Mouse (Mus musculus): ENCODE data around the gene Insr. TPM values are rescaled to one million over a fixed set of nuclear protein-coding genes. Genes with fewer than 3 reads are reported as not detected.

The Insr gene
- total RNA-seq, 2 experiments from 2014 or later = 111 to 112 TPM

DNA sequence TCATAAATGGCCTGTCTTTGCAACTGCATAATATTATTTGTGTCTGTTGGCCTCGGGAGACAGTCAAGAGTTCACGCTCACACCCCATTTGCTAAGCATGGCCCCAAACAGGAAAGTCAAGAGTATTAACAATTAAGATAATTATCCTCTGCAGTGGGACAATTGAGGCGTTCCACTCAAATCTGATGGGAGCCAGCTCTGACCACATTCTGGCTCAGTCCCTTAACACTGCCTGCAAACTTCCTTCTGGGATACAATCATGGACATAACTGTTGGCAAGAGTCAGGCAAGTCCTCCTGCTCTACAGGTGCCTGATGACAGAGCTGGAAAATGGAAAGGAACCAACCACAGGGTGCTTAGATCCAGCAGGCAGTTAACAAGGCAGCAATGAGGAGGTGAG, 43.1 kb downstream of the Insr start:
- DNase-seq (ENCODE audit: low spot score in 2 of 2) = no peak

DNA sequence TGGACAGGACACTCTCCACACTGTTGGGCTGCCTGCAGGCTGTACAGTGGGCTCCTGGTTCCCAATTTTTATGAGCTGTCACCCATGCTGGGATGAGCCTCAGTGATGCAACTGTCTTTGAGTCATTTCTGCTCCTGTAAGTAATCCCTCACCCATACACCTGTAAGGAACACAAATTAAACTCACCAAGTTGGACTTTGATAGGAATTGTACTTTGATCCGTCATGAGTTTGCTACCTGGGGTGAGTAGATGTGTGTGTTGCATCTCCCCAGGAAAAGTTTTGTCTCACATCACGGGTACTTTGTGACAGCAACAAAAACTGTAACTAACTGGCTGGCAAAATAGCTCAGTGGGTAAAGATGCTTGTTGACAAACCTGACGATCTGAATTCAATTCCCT, 44.8 kb downstream of the Insr start:
- no peak for DNase-seq (ENCODE audit: low spot score in 2 of 2)

DNA sequence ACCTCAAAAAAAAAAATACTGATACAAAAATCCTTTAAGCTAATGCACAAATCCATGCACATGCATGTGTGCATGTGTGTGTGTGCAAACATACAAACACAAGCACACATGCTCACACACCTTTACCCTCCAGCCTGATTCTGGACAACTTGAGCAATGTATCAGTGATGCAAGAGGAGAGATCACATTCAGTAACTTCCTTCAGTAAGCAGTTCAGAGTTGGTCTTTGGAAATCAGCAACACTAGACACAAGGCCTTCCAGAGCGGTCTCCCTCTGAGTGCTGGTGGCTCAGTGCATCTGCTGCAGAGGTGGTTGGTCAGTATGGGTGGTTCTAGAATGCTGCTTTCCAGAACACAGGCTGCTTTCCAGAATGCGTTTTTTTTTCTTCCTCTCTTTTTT, 46.8 kb downstream of the Insr start:
- DNase-seq (ENCODE audit: low spot score in 2 of 2) = no peak

DNA sequence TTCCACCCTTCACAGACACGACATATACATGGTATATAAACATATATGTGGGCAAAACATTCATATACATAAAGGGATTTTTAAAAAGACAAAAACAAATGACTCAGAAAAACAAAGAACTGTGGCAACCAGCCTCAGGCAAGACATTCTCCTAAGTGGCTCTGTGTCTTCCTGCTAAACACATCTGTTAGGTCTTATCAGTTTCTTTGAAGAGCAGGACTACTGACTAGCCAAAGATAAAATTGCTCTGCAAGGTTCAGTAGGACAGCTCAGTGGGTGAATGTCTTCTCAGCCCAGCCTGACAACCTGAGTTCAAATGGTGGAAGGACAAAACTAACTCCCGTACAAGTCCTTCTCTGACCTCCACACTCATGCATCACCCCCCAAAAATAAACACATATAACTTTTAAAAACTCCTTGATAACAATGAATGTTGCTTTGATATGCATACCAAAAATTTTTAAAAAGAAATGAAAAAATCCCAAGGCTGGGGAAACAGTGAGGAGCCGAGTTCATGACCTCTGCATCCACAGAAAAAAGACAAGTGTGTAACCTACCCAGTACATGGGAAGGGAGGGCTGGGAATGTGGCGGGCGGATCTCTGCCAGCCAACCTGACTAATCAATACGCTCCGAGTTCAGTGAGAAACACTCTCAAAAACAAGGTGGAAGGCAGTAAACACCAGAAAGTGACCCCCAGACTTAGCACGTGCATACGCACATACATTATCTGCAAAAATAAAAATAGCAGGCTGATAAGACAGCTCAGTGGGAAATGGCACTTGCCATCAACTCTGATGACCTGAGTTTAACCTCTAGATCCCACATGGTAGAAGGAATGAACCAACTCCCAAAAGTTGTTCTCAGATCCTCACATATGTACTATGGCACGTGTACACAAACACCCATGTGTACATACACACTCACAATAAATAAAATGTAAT, 49.0 kb downstream of the Insr start:
- DNase-seq (ENCODE audit: low spot score in 2 of 2) = no peak

DNA sequence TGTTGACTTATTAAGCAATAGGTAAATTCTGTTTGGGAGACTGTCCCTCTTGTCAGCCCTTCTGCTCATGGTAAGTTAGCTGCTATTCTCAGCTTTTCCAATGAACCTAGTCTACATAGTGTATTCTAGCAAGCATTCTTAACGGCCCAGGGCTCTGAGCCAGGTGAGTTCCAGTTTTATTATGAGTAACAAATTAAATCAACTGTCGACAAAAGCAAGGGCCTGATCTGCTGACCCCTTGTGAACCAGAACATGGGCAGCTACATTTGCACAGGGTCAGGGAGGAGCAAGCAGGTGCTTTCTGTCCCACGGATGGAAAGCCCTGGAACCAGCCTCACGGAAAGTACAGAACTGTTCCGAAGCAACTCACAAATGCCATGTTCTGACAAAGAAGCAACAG, 52.0 kb downstream of the Insr start:
- DNase-seq (ENCODE audit: low spot score in 2 of 2) = no peak

DNA sequence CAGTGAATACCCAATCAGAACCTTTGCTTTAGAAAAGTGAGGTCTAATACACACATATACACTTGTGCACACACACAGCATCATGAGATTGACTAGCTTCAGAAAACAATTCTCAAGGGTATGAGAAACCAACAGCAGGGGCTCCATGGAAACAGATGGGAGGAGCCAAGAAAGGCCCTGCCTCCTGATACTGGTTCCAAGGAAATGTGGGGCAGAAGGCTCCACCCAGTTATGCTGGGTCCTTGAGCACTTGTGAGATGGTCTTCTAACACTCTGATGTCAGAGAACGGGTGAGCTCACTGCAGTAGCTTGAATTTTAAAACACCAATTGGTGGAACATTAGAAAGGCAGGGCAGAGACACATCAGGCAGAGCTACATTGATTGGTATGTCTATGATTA, 53.7 kb downstream of the Insr start:
- DNase-seq (ENCODE audit: low spot score in 2 of 2) = no peak

DNA sequence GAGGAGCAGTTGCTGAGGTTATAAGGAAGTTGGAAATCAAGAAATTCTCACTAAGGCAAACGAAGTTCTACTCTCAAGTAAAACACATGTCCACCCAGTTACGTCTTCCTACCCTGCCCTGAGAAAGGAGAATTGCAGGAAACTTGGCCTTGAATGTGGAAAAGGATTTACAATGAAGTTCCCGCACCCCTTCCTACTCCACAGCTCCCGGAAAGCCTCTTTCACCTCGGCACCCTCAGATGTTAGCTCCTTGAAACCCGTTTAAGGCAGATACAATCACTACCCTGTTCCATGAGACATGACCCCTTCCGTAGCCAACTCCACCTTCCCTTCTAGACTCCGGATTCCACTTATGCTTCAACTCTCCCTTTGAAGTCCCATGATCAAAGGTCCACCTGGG, 54.2 kb downstream of the Insr start:
- DNase-seq (ENCODE audit: low spot score in 2 of 2) = no peak

DNA sequence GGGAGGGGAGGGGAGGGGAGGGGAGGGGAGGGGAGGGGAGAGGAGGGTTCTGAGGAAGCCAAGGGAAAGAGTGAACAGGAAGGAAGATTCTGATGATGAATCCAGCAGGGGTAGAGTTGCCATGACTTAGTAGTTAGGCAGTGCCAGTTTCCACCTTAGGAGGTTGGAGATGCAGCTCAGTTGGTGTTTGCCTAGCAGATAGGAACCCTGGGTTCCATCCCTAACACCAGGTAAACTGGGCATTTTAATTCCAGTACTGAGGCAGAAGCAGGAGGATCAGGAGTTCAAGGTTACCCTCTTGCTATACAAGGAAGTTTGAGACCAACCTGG, 56.8 kb downstream of the Insr start:
- DNase-seq (ENCODE audit: low spot score in 2 of 2) = no peak

DNA sequence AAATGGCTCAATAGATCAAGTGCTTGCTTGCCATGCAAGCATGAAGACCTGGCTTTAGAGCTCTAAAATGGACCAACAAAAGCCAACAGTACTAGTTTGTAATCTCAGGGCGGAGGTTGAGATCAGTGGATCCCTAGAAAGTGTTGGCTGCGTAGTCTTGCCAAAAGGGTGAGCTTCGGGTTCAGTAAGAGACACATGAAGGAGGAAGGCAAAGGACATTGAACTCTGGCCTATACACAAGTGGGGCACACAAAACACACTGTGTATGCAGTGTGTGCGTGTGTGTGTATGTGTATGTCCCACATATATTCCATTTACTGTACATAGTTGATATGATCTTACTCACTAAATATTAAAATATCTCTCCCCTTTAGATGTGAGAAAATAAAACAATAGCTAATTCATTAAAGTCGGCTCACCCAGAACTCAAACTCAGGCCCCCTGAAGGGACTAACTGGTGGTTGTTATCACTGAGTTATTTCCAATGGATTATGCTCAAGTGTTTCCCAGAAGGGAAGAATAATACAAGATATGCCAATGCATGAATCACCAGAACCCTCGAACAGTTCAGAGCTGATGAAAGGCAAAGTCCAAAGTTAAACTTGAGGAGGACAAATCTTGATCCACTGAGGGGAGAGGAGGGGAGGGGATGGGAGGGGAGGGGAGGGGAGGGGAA, 57.3 kb downstream of the Insr start:
- no peak for DNase-seq (ENCODE audit: low spot score in 2 of 2)

DNA sequence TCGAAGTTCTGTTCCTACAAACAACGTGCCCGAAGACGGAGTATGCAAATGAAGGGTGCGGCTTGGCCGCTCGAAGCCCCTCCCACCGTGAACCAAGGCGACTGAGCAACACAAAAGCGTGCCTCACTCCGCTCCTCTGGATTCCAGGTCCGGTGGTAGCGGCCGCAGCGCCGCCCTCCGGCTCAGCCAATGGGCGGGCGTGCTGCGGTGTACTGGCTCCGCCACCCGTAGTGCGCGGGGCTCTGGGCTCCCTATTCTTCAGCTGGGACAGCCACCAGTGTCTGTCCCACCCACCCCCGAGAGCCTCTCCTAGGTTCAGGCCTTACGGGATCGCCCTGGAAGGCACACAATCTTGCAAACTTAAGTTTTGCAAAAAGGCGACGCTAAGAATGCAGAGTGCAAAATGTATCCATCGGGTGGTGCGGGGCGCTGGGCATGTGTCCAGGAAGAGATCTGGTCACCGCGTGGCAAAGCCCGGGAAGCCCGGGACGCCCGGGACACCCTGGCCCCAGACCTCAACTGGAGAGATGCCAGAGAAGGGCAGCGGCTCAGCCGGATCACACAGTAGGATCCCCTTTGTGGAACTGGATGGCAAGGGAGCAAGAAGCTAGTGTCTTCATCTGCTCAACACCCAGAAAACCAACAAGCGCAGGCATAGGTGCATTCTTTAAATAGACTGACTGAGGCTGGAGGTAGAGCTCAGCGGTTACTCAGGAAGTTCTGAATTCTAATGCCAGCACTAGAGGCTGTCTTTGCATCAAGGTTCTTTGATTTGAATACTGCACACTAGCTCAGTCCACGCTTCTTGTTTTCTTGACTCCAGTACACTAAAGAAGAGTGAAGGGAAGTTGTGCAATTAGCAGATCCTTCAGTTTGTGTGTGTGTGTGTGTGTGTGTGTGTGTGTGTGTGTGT, 58.1 kb downstream of the Insr start:
- DNase-seq (ENCODE audit: low spot score in 2 of 2) = peak; percentile 64 to 71

DNA sequence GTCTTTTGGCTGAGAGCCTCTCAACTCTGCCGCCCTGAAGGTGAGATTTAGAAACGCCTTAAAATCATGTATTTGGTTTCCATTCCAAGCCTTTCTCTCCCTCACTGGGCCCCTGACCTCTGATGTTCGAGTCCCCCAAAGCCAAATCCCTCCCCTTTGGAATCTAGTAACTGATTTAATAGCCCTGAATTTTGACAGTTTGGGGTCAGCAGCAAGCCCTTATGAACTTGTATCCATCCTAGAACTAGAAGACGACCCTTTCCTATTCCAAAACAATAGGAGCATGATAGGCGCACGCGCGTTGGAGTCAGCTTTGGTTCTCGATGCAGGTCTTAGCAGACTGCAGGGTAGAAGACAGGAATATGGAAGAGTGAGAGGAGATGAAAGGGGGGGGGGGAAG, 58.9 kb downstream of the Insr start:
- peak in 1 of 2 experiments; percentile 10 for DNase-seq (ENCODE audit: low spot score in 2 of 2)

DNA sequence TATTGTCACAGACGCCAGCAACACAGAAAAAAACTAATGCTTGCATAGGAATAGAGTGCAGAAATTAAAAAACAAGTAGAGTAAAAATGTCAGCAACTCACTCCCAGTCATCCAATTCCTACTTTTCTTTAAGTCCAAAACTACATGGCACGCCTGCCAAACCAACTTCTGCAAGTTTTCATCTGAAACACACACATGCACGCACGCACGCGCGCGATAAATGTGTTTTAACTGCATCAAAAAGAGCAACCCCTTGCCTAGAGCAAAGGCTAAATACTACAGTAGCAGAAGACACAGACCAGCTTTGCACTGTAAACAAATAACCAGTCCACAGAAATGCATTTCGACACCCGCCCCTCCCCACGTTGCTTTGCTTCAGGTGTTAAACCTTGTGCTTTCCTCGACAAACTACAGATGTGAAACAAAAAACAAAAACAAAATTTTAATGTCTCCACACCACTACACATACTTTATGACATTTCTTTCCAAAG, 59.5 kb downstream of the Insr start:
- DNase-seq (ENCODE audit: low spot score in 2 of 2) = no peak

DNA sequence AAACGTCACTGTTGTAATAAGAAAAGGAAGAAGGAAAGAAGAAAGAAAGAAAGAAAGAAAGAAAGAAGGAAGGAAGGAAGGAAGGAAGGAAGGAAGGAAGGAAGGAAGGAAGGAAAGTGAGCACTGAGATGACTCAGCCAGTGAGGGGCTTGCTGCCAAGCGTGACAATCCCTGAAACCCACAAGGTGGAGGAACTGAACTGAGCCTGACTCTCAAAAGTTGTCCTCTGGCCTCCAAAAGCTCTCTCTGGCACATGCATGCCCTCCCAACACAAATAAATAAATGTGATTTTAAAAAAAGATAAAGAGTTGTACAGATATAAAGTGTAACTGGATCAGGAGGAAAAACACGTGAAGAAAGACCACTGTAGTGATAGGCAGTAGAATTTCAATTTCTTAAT, 60.2 kb downstream of the Insr start:
- DNase-seq (ENCODE audit: low spot score in 2 of 2) = no peak

DNA sequence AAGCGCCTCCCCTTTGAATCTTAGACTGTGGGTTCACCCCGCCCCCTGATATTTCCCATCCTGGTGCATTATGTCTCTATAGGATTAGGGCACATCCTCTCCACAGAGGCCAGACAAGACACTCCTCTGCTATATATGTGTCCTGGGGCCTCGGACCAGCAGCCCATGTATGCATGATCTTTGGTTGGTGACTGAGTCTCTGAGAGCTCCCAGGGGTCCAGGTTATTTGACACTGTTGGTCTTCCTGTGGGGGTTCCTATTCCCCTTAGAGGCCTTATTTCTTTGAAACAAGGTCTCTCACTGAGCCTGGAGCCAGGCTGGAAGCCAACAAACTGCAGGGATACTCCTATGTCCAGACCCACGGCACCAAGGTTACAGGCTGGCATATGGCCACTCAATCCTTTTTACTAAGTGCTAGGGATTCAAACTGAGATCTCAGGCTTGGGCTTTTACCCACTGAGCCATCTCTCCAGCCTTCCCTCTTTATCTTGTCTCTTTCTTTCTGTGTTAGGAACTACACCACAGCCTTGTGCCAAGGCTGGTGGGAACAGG, 62.8 kb downstream of the Insr start:
- DNase-seq (ENCODE audit: low spot score in 2 of 2) = peak in 1 of 2 experiments; percentile 18

DNA sequence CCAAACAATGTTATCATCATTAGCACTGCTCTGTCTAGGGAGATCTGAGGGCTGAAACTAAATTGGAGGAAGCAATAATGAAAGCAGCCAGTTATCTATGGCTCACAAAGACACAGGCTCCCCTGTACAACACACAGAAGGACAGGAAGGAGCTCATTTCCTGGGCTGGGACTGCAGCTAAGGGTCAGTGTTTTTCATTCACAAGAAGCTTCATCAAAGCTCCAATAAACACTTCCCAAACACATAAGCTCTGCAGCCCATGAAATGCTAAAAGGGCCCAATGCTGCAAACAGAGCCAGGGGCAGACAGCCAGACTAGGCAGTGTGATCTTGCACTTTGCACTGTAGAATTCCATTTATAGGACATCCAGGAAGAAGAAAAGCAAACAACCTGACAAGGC, 63.9 kb downstream of the Insr start:
- no peak for DNase-seq (ENCODE audit: low spot score in 2 of 2)

DNA sequence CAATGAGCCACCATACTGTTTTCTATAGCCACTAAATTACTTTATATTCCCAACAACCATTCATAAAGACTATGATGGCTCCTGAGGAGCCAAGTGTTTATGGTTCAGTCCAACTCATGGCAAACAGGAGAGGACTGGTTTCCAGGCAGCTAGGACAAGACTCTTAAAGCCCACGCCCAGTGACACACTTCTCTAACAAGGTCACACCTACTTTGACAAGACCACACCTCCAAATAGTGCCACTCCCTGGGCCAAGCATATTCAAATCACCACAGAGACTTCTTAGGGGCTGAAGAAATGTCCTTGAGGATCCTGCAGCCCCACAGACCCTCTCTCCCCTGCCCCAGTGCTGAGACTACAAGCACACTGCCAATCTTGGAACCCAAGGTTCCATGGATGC, 64.8 kb downstream of the Insr start:
- no peak for DNase-seq (ENCODE audit: low spot score in 2 of 2)

DNA sequence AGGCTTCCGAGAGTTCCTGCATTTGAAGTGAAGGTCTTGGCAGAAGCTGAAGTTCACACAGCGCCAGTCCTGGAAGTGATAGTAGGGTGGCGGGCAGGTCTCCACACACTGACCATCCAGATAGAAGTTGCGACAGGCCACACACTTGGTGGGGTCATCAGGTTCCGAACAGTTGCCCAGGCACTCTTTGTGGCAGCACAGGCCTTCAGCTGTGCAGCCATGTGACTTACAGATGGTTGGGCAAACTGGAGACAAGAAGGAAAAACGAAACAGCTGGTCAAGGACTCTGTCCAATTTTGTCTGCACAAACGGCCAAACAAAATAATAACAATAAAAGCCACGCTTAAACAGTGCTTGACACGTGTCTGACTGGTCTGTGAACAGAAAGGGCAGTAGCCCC, 68.0 kb downstream of the Insr start:
- DNase-seq (ENCODE audit: low spot score in 2 of 2) = no peak

DNA sequence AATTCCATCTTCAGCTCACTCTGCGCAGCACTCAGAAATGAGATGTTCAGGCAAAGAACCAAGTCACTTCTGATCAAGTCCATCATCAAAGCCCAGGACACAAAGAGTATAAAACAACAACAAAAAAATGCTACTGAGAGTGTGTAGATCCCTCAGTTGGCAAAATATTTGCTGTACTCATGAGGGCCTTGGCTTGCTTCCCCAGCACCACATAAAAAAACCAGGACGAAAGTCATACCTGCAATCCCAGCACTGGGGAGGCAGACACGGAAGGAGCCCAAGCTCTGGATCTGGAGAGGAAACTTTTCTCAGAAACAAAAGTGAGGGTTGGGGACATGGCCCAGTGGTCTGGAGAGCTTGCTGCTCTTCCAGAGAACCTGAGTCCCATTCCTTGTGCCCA, 69.5 kb downstream of the Insr start:
- no peak for DNase-seq (ENCODE audit: low spot score in 2 of 2)

DNA sequence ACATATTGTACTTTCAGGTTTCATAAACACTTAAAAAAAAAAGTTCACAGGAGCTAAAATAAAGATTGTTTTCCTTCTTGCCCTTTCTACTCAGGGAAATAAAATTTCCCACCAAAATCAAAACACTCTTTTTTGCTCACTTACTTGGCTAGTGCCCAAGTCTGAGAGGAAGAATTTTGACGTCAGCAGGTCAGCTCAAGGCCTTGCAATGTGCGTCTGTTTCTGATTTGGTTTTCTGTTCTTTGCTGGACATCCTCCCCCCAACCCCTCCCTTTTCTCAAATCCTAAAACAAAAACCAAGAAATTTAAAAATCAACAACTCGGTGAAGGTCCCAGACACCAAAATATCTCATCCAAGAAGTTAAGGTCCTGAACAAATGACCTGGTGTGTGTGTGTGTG, 70.1 kb downstream of the Insr start:
- no peak for DNase-seq (ENCODE audit: low spot score in 2 of 2)

DNA sequence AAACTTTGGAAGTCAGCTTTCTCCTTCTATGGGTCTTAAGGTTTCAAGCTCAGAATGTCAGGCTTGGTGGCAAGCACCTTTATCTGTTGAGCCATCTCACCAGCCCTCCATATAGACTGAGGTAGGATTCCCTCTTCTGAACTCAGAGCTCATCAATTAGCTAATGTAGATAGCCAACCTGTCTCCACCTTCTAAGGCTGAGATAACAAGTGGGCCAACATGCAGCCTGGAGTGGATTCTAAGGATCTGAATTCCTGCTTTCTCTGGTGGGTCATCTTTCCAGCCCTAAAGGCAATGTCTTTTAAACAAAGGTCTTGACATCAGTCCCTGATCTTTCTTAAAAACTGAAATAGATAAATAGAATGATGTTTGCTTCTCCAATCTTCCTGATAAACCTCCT, 70.7 kb downstream of the Insr start:
- no peak for DNase-seq (ENCODE audit: low spot score in 2 of 2)

DNA sequence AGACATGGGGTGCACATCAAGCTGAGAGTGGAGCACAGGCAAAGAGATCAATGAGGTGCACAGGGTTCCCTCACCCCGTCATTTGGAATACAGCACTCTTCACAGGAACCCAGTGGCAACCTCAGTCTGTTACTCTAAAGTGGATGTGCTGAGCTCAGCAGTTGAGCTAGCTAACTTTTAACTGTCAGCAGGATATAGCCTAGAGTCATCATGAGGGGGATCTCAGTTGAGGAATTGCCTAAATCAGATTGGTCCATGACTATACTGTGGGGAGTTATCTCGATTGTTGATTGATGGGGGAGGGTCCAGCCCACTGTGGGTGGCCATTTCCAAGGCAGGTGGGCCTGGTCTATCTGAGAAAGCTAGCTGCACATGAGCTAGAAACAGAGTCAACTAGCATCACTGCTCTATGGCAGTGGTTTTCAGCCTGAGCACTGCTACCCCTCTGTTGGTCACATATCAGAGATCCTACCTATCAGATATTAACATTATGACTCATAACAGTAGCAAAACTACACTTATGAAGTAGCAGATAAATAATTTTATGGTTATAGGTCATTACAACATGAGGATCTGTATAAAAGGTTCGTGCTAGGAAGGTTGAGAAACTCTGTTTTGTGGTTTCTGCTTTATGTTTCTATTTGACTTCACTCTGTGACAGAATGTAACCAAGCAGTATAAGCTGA, 74.5 kb downstream of the Insr start:
- no peak for DNase-seq (ENCODE audit: low spot score in 2 of 2)

Data from adrenal gland, postnatal 4 days (tissue).